Mouse (Mus musculus) bone marrow, adult 2 months (tissue): ENCODE results near the gene Vmn2r29. TPM values are rescaled to one million over a fixed set of nuclear protein-coding genes. Genes with fewer than 3 reads are reported as not detected.
"Not testable (repeated sequence)": the region's sequence is repeated elsewhere in the genome, so short reads cannot be mapped to it uniquely, and the experiment has no call there.

Experiments used
- H3K27ac ChIP-seq: fragments of 200-500 bp; 2 replicates; pipeline ENCODE4 v1.5.1; 2012; ENCODE audit warnings: low read depth, mild to moderate bottlenecking, control low read depth, inconsistent platforms, low read length; ENCODE audit not compliant: control insufficient read depth, poor library complexity, insufficient read depth
- H3K4me1 ChIP-seq: fragments of 200-500 bp; 2 replicates; pipeline ENCODE4 v1.6.1; 2011; ENCODE audit warnings: low read length; ENCODE audit not compliant: control insufficient read depth, insufficient read depth
- H3K4me3 ChIP-seq: fragments of 200-500 bp; replicated peaks from 2 replicates; pipeline ENCODE3; 2011; ENCODE audit warnings: mild to moderate bottlenecking, low read depth, low read length, control low read depth; ENCODE audit not compliant: control insufficient read depth
- CTCF ChIP-seq: fragments of 200-500 bp; IDR thresholded peaks from 2 replicates; pipeline ENCODE4 v1.5.1; 2011; ENCODE audit warnings: low read length, control low read depth; ENCODE audit not compliant: control insufficient read depth, insufficient read depth
- POLR2A ChIP-seq: fragments of 200-500 bp; IDR thresholded peaks from 2 replicates; pipeline ENCODE4 v1.6.1; 2011; ENCODE audit warnings: low read depth, mild to moderate bottlenecking, control low read depth, low read length, borderline replicate concordance; ENCODE audit not compliant: control insufficient read depth
- WGBS: fragments of 180-500 bp; shearing (Covaris S2); methylation state at CpG from one replicate; pipeline ENCODE4 v1.1.7; 2018; 5-methylcytosine and 5-hydroxymethylcytosine counted together
- polyA plus RNA-seq: library from polyadenylated mRNA; stranded (reverse); fragments of >200 nt; gene quantifications from 2 replicates; pipeline ENCODE4 v1.2.4, GENCODE M21; 2011; ENCODE audit warnings: low replicate concordance; ENCODE audit not compliant: missing spikeins, insufficient read depth, insufficient read length

The Vmn2r29 gene
- not detected in 2 replicates for polyA plus RNA-seq

DNA sequence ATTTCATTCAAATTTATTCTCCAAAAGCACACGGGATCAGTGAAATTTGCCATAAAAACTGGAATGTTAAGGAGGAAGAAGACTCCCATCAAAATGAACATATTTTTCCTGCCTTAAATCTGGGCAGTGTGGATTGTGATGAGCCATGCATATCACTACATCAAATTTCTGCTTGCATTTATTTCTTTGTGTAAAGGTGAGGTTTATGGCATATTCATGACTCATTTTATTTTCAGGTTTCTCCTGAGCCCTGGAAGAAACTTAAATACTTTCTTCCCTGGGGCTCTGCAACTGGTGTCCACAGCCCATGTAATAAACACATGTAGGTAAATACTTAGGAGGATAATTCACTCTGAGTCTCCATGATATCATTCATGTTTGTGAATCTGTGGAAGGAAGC is at the start of gene Vmn2r29:
Gene Vmn2r29 (minus strand): TSS at position 101 of the 400 bp plus-strand sequence.
- not testable (repeated sequence) for H3K27ac ChIP-seq, H3K4me3 ChIP-seq, H3K4me1 ChIP-seq
- no CpG with 5 or more reads among the region's 1 CpGs for WGBS

DNA sequence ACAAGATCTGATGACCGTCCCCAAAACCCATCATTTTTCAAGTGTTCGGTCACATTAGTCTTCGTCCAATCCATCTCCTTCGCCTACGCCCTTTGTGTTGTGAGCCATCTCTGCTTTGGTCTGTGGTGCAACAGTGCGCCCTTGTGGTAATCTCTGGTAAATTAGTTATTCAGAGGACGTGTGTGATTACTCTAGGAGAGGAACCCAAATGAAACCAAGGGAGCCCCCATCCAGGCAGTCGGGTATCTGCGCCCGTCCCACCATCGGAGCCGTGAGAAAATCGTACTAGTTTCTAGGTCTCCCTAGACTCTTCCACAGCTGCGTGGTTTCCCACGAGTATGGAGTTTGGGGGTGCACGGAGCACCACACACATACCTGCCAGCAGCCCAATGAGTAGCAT is 48.5 kb upstream of the Vmn2r29 start:
- TF ChIP-seq POLR2A (no peak), CTCF (peak; percentile 55)
- 63% methylated on average over 16 of the region's 16 CpGs for WGBS
- no peak overlapping the region for H3K4me3 ChIP-seq
- peaks cover 3% of the 10 kb centered on the region for H3K4me1 ChIP-seq
- H3K27ac ChIP-seq = no peak overlapping the region

DNA sequence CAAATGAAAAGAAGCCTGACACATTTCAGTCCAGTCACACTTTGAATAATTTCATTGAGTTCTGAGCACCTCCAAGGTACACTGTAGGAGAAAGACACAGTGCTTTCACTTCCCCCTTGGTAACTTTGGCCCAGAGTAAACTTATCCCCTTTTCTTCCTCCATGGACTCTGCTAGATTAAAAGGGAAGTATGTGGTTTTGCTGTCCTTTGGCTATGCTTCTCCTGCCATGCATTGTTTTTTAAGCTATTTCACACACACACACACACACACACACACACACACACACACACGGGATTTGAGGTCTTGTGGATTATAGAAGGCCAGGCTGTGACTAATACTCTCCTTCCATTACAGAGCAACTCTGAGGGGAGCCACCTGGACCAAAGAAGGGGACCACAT is 34.3 kb upstream of the Vmn2r29 start:
- Histone ChIP-seq H3K4me3 (no peak overlapping the region), H3K27ac (no peak overlapping the region), H3K4me1 (no peaks in the 10 kb centered on the region)
- TF ChIP-seq POLR2A (no peak), CTCF (no peak)
- WGBS = 4% methylated on average over 1 of the region's 1 CpGs

DNA sequence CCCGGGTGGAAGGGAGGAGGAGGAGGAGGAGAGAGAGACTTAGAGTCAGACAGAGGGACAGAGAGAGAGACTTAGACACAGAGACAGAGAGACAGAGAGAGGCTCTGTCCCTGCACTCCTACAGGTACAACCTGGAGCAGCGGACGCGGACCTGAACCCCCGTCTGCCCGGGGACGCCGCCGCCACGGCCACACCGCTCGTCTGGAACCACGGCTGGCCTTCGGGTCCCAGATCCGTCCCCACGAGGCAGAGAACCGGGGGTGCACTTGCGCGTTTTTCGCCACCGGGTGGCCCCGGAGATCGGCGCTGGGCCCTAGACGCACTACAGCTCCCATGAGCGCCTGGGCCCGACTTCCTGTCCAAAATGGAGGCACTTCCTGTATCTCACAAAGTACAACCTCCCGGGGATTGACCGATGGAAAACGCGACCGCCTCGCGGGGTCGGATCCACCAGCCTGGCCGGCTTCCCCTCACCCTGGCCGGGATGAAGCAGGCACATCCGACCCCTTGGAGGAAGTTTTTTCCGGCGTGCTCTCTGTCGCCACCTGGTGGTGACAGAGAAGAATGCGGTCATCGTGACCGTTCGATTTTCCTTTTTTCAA is 30.9 kb upstream of the Vmn2r29 start, which contains the start of gene Gm45844:
Gene Gm45844 (minus strand): TSS at position 324 of the 602 bp plus-strand sequence.
- TF ChIP-seq CTCF = peak; percentile 85
- peak; percentile 43; the same call in 1 of the 2 replicates for TF ChIP-seq POLR2A
- 40% methylated on average over 45 of the region's 45 CpGs for WGBS
- not testable (repeated sequence) for H3K27ac ChIP-seq, H3K4me1 ChIP-seq
- H3K4me3 ChIP-seq = peak within 1 kb of the TSS; percentile 64

DNA sequence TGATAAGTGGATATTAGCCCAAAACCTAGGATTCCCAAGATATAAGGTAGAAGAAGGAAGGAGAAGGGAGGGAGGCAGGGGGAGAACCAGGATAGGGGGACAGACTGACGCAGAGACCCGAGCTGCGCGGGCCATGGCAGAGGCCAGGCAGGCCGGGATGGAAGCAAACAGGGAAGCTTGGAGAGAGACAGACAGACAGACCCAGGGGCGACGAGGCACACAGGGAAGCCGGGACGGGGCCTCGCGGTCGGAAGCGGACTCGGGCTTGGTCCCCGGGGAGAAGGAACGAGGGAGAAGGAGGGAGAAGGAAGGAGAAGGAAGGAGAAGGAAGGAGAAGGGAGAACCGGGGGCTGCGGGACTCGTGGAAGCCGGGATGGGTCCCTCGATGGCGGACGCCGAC is 30.4 kb upstream of the Vmn2r29 start:
- WGBS = 62% methylated on average over 24 of the region's 24 CpGs
- H3K4me3 ChIP-seq, H3K4me1 ChIP-seq, H3K27ac ChIP-seq: not testable (repeated sequence)

DNA sequence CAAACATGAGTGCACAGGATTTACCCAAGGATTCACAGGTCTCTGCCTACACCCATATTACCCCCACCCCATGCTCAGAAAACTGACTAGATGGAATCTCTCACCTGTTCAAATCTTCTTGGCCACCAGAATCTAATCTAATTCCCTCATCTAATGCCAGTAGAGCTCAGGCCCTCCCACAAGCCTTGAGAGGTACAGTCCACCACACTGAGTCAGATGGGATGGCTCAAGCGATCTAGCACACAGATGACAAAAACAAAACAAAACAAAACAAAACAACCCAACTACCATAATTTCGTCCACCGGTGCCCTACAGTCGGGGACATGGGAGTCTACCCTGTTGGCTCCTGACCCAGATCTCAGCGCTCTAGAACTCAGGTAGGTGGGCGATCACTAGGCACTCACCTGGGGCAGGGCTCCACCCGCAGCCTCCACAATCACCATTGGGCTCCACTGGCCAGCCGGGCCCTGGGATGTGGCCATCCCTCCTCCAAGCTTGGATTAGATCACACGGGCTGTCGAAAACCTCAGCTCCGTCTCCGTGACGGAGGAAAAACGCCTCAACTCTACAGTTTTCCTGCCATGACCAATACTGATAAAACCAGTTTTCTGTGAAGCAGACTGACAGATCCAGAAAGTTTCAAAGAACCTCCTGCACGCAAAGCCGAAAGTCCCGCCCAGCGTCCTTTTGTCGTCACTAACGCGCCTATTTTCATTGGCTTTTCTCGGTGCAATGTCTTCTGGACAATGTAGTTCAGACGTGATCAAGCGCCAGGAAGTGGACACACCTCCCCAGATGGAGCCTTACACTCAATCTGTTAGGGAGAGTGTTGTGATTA is 37.6 kb downstream of the Vmn2r29 start, which contains the start of gene Zfp772:
Gene Zfp772 (minus strand): TSS at position 686 of the 839 bp plus-strand sequence.
- WGBS = 1% methylated on average over 24 of the region's 24 CpGs
- not testable (repeated sequence) for H3K27ac ChIP-seq, H3K4me1 ChIP-seq
- H3K4me3 ChIP-seq = peak within 1 kb of the TSS; percentile 36

DNA sequence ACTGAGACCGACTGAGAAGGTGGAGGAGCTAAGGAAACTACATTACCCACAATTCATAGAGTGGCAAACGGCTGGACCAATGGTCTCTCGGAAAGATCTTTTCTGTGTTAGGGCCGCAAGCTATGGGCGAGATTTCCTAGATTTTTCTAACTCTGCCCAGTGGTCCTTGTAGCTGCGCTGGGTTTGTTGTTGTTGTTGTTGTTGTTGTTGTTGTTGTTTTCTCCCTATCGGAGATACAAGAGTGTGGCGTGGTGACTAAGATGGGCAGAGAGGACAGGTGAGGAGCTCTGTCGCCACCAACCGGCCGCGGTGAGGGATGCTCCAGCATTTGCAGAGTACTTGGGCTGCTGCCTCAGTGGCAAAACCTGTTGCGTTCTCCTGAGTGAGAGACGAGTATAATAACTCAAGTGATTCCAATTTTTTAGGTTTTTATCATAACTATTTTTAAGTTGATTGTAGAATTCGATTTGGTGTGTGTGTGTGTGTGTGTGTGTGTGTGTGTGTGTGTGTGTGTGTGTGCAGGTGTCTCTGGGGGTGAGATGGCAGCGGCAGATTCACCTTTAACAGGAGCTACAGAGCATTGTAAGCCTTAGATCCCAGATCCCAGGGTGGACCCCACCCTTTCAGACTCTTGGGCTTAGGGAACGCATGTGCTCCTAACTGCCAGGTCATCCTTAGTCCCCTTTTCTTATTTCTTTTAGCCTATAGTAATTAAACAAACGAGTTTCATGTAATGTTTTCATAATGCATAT is 58.8 kb downstream of the Vmn2r29 start:
- TF ChIP-seq POLR2A = no peak
- TF ChIP-seq CTCF = peak; percentile 80
- Histone ChIP-seq H3K4me1 (no peaks in the 10 kb centered on the region), H3K27ac (no peak overlapping the region), H3K4me3 (peak overlapping the region; percentile 59)
- WGBS = 7% methylated on average over 18 of the region's 18 CpGs

DNA sequence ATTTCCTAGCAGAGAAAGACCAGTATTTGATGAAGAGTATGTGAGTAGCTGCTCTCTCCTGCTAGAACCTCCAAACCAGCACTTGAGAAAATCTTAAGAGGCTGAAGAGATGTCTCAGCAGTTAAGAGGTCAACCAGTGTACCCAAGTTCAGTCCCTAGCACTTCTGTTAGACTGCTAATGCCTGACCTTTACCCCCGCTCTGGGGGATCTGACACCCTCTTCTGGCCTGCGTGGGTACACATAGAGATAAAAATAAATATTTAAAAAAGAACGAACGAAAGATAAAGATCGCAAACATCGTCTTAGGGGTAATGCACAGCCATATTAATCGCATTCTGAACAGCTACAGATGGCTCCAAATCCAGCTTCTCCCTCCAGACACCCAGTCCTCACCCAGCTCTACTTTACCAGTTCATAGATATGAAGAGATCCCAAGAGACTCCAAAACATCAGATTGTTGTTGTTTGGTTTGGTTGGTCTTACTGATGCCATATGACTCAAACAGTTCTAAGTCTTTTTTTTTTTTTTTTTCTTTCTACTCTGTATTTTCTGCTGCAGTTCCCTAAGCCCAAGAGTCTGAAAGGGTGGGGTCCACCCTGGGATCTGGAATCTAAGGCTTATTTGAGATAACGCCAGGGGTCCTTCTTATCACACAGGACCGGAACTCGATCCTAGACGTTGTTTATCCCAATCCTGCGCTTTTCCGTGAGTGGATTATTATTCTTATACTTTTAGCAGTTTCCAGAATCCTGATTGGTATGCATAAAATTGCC is 59.5 kb downstream of the Vmn2r29 start:
- Histone ChIP-seq H3K4me3 (no peak overlapping the region), H3K27ac (no peak overlapping the region), H3K4me1 (no peaks in the 10 kb centered on the region)
- WGBS = 27% methylated on average over 13 of the region's 13 CpGs
- TF ChIP-seq POLR2A (no peak), CTCF (no peak)
